Mouse (Mus musculus) bone marrow macrophage, adult 2 months (primary cell): ENCODE results near the gene Snapin.

ENCODE experiments used
- CTCF ChIP-seq: IDR thresholded peaks from 2 replicates; pipeline ENCODE4 v1.5.1; 2012; ENCODE audit warnings: low read depth, mild to moderate bottlenecking, low read length, moderate library complexity
- POLR2A ChIP-seq: IDR thresholded peaks from 2 replicates; pipeline ENCODE4 v1.6.1; 2012; ENCODE audit warnings: mild to moderate bottlenecking, low read depth, low read length, borderline replicate concordance

- TF ChIP-seq POLR2A (no peak), CTCF (no peak)
Measured at GRCm38 (mm10) chr3:90493831-90494540, 3.2 kb upstream of the Snapin start.
